Comparison of ENCODE assay signal across 19 mouse cellular contexts in genomic region chr12:50899609-50900447, GRCm38 (mm10).
DNase-seq lines count a peak whose midpoint lies in the region; ATAC-seq and TF ChIP-seq lines count a peak whose summit lies in the region.
"Had no signal": no experiment of that assay in that cellular context is flagged by ENCODE, and none has a peak within 500 bp of the region (broad histone marks: within the 10 kb centered on the region; RNA-seq: fewer than 3 reads in every experiment).

No protein-coding gene starts in this region.

- no peak overlapping the region for H3K4me2 ChIP-seq in stomach, embryonic 16.5 days (ENCODE audit: low read depth, low read length)
- H3K4me2 ChIP-seq: embryonic facial prominence, embryonic 15.5 days; forebrain, embryonic 13.5 days; heart, embryonic 13.5 days; liver, embryonic 15.5 days; neural tube, embryonic 12.5 days had no signal

- no peak overlapping the region for H3K9ac ChIP-seq in stomach, embryonic 16.5 days (ENCODE audit: low read length)
- H3K9ac ChIP-seq: embryonic facial prominence, embryonic 15.5 days; forebrain, embryonic 13.5 days; heart, embryonic 13.5 days; liver, embryonic 15.5 days; neural tube, embryonic 12.5 days had no signal

- peak; percentile 79 for ATAC-seq in stomach, embryonic 16.5 days (ENCODE audit: insufficient read depth, low FRiP score)
- ATAC-seq in frontal cortex, adult (ENCODE audit: low TSS enrichment) = no peak
- ATAC-seq: forebrain, embryonic 13.5 days; inflammation-experienced regulatory T-cells, adult 6 months; midbrain, embryonic 16.5 days had no signal

- no peak for TF ChIP-seq POLR2A in kidney, adult 2 months (IDR thresholded peaks at IDR 0.05; ENCODE audit: low read depth, low read length)

- H3K4me1 ChIP-seq in kidney, adult 2 months (ENCODE audit: control insufficient read depth, insufficient read depth, low read length) = peaks cover 6% of the 10 kb centered on the region
- H3K4me1 ChIP-seq in stomach, embryonic 16.5 days (ENCODE audit: control insufficient read depth, insufficient read depth, low read length) = no peaks in the 10 kb centered on the region
- H3K4me1 ChIP-seq: embryonic facial prominence, embryonic 15.5 days; forebrain, embryonic 13.5 days; heart, embryonic 13.5 days; liver, embryonic 15.5 days; neural tube, embryonic 12.5 days had no signal

- no peak for TF ChIP-seq CTCF in kidney, adult 2 months (conservative IDR thresholded peaks at IDR 0.05; ENCODE audit: insufficient read depth, insufficient read length, low read depth, low read length)

- no peaks in the 10 kb centered on the region for H3K27me3 ChIP-seq in kidney, adult 2 months (replicated peaks; ENCODE audit: control insufficient read depth, insufficient read depth, low read length)
- no peaks in the 10 kb centered on the region for H3K27me3 ChIP-seq in stomach, embryonic 16.5 days (ENCODE audit: control insufficient read depth, insufficient read depth, low read length)
- H3K27me3 ChIP-seq: embryonic facial prominence, embryonic 15.5 days; forebrain, embryonic 13.5 days; heart, embryonic 13.5 days; liver, embryonic 15.5 days; neural tube, embryonic 12.5 days had no signal

- H3K36me3 ChIP-seq in kidney, adult 2 months (ENCODE audit: control insufficient read depth, insufficient read depth, low read length) = no peaks in the 10 kb centered on the region
- no peaks in the 10 kb centered on the region for H3K36me3 ChIP-seq in stomach, embryonic 16.5 days (ENCODE audit: control insufficient read depth, insufficient read depth, low read length)
- H3K36me3 ChIP-seq: embryonic facial prominence, embryonic 15.5 days; heart, embryonic 13.5 days; liver, embryonic 15.5 days; neural tube, embryonic 12.5 days had no signal

- H3K27ac ChIP-seq in kidney, adult 2 months (ENCODE audit: insufficient read depth, low read depth, low read length) = peak overlapping the region; percentile 88
- H3K27ac ChIP-seq in stomach, embryonic 16.5 days (ENCODE audit: low read length) = no peak overlapping the region
- H3K27ac ChIP-seq: embryonic facial prominence, embryonic 15.5 days; forebrain, embryonic 13.5 days; heart, embryonic 13.5 days; liver, embryonic 15.5 days; neural tube, embryonic 12.5 days had no signal

- WGBS in kidney, adult 2 months = 48% methylated on average over 13 of the region's 13 CpGs
- 45% methylated on average over 13 of the region's 13 CpGs for WGBS in stomach, embryonic 16.5 days

- no peak overlapping the region for H3K4me3 ChIP-seq in kidney, adult 2 months (ENCODE audit: insufficient read depth, low read depth, low read length)
- no peak overlapping the region for H3K4me3 ChIP-seq in stomach, embryonic 16.5 days (replicated peaks; ENCODE audit: low read length)
- H3K4me3 ChIP-seq: embryonic facial prominence, embryonic 15.5 days; forebrain, embryonic 13.5 days; heart, embryonic 13.5 days; liver, embryonic 15.5 days; neural tube, embryonic 12.5 days had no signal

- no peaks in the 10 kb centered on the region for H3K9me3 ChIP-seq in stomach, embryonic 16.5 days (replicated peaks; ENCODE audit: control insufficient read depth, low read length)
- H3K9me3 ChIP-seq: embryonic facial prominence, embryonic 15.5 days; forebrain, embryonic 13.5 days; liver, embryonic 15.5 days; neural tube, embryonic 12.5 days had no signal

- DNase-seq in kidney, adult 2 months = peak; percentile 70
- no peak for DNase-seq in kidney, adult 18-20 months
- peak; percentile 56 for DNase-seq in hindlimb bud, embryonic 11.5 days (ENCODE audit: extremely low spot score, low read depth, low spot score)
- peak; percentile 51 for DNase-seq in kidney, postnatal 14 days
- no peak for DNase-seq in adipocyte (ENCODE audit: low spot score)
- DNase-seq: cerebellum, adult 11 months; cerebellum, postnatal 36 days; heart, postnatal 4 days; right cerebral cortex, postnatal 4 days; thymus, postnatal 25 days had no signal

Comparison
In these comparisons a context has a peak if more than half of its experiments do, and no peak if none do; other contexts are left out.
1. DNase-seq: peak in kidney, adult 2 months (single experiment), hindlimb bud, embryonic 11.5 days (single experiment) and kidney, postnatal 14 days (single experiment); none in kidney, adult 18-20 months (single experiment) and adipocyte (single experiment).